Mouse (Mus musculus) kidney, postnatal 0 days (tissue): ENCODE data around the gene C130050O18Rik. TPM values are rescaled to one million over a fixed set of nuclear protein-coding genes. Genes with fewer than 3 reads are reported as not detected.

ENCODE experiments used
- ATAC-seq: fragments of 200-750 bp; cut with Nextera tagmentation; replicated peaks from 2 replicates; pipeline ENCODE4 v1.8.0; 2017; ENCODE audit warnings: low read depth, moderate number of reproducible peaks, moderate TSS enrichment, moderate library complexity; ENCODE audit not compliant: low FRiP score
- DNase-seq: peaks from one replicate; pipeline ENCODE4 v3.0.0-alpha.2; 2016; ENCODE audit warnings: low spot score
- H3K27ac ChIP-seq: fragments of 300-500 bp; sonication (generic); 2 replicates; pipeline ENCODE4 v1.5.1; 2014; ENCODE audit warnings: mild to moderate bottlenecking
- H3K27me3 ChIP-seq: fragments of 300-500 bp; sonication (generic); 2 replicates; pipeline ENCODE4 v1.6.1; 2014; ENCODE audit warnings: low read length, mixed read lengths; ENCODE audit not compliant: insufficient read depth
- H3K36me3 ChIP-seq: fragments of 300-500 bp; sonication (generic); 2 replicates; pipeline ENCODE4 v1.6.1; 2014; ENCODE audit warnings: low read length, mixed read lengths; ENCODE audit not compliant: insufficient read depth
- H3K4me1 ChIP-seq: fragments of 300-500 bp; sonication (generic); replicated peaks from 2 replicates; pipeline ENCODE4 v1.6.1; 2014; ENCODE audit warnings: antibody characterized with exemption, low read length, mixed read lengths; ENCODE audit not compliant: insufficient read depth
- H3K4me2 ChIP-seq: fragments of 300-500 bp; sonication (generic); 2 replicates; pipeline ENCODE4 v1.6.1; 2014; ENCODE audit warnings: mild to moderate bottlenecking, low read length, moderate library complexity, mixed read lengths
- H3K4me3 ChIP-seq: fragments of 300-500 bp; sonication (generic); replicated peaks from 2 replicates; pipeline ENCODE4 v1.5.1; 2014; ENCODE audit warnings: low read depth, low read length
- H3K9ac ChIP-seq: fragments of 300-500 bp; sonication (generic); 2 replicates; pipeline ENCODE4 v1.6.1; 2014; ENCODE audit warnings: low read depth, low read length
- H3K9me3 ChIP-seq: fragments of 300-500 bp; sonication (generic); replicated peaks from 2 replicates; pipeline ENCODE4 v1.6.1; 2016; ENCODE audit warnings: low read length, inconsistent platforms, mixed read lengths
- CTCF ChIP-seq: IDR thresholded peaks from 2 replicates; pipeline ENCODE4 v1.5.1; 2016; ENCODE audit warnings: antibody characterized with exemption, low read depth, mild to moderate bottlenecking, moderate library complexity
- WGBS: fragments of 180-500 bp; shearing (Covaris S2); extraction: QIAGEN DNeasy Blood & Tissue Kit; methylation state at CpG from one replicate; pipeline ENCODE4 v1.1.7; 2014; 5-methylcytosine and 5-hydroxymethylcytosine counted together
- microRNA counts: library from miRNA; unstranded; fragments of <30 nt; microRNA quantifications from one replicate; lab custom pipeline; 2015
- microRNA-seq: library from miRNA; unstranded; fragments of <30 nt; microRNA quantifications from one replicate; pipeline ENCODE4, GENCODE M21; 2016
- polyA plus RNA-seq: library from polyadenylated mRNA; unstranded; fragments of >200 nt; fragmentation: Nextera tagmentation; extraction: Ambion mirVana; gene quantifications from 2 replicates; pipeline ENCODE4 v1.2.1, GENCODE M21; 2015

The C130050O18Rik gene
- polyA plus RNA-seq, 1 experiment from 2014 or later: 1.2 TPM

DNA sequence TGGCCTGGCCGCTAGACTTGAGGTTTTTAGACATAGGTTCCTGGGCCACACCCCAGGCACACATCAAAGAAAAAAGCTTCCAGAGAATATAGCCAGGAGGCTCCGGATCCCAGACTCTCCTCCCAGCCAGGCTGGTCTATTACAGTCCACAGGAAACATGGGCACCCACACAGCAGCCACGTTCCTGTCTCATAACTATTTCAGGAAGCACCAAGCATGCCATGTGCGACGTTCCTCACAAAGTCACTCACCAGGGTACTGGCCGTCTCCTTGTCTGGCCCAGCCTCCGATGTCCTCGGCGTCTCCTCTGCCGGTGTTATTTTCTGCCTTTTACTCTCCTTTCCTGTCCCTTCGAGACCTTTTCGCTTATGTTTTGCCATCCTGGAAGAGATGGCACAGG lies 50.1 kb downstream of the C130050O18Rik start:
- DNase-seq (no peak), ATAC-seq (no peak)
- no peak overlapping the region for H3K9ac ChIP-seq
- H3K4me2 ChIP-seq: no peak overlapping the region
- H3K27me3 ChIP-seq: no peaks in the 10 kb centered on the region
- H3K36me3 ChIP-seq: no peaks in the 10 kb centered on the region
- H3K4me3 ChIP-seq: no peak overlapping the region
- no peaks in the 10 kb centered on the region for H3K9me3 ChIP-seq
- TF ChIP-seq CTCF: no peak
- no peak overlapping the region for H3K27ac ChIP-seq
- peaks cover 5% of the 10 kb centered on the region; the same call in 1 of the 2 replicates for H3K4me1 ChIP-seq
- WGBS: 92% methylated on average over 12 of the region's 12 CpGs

DNA sequence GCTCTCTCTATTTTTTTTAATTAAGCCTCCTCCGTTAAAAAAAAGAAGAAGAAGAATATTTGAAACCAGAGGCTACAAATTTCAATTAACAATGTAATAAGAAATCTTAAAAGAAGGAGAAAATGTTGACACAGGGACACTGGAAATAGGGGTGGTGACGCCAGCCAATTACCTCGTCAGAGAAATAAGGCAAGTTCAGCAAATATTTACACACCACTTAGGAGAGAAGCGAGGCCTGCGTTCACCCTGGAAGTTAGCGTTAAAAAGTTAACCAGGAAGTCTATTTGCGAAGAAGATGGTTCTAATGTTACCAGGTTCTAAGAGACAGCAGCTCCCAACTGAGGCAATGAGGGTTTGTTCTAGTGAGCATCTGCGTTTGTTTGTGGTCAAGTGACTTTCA lies 52.2 kb downstream of the C130050O18Rik start:
- no peaks in the 10 kb centered on the region for H3K27me3 ChIP-seq
- H3K4me2 ChIP-seq: no peak overlapping the region
- peaks cover 4% of the 10 kb centered on the region; the same call in 1 of the 2 replicates for H3K4me1 ChIP-seq
- no peak for ATAC-seq
- no peak for DNase-seq
- H3K9ac ChIP-seq: no peak overlapping the region
- no peaks in the 10 kb centered on the region for H3K36me3 ChIP-seq
- H3K27ac ChIP-seq: no peak overlapping the region
- H3K9me3 ChIP-seq: no peaks in the 10 kb centered on the region
- TF ChIP-seq CTCF: no peak
- H3K4me3 ChIP-seq: no peak overlapping the region
- WGBS: 85% methylated on average over 8 of the region's 8 CpGs

GRCm38 (mm10) chr5:139459938-139460337 lies 54.9 kb downstream of the C130050O18Rik start:
- WGBS: 6% methylated on average over 10 of the region's 10 CpGs
- H3K4me1 ChIP-seq: peaks cover 4% of the 10 kb centered on the region; the same call in 1 of the 2 replicates
- H3K4me3 ChIP-seq: peak overlapping the region; percentile 61
- H3K4me2 ChIP-seq: peak overlapping the region; percentile 82
- no peaks in the 10 kb centered on the region for H3K36me3 ChIP-seq
- H3K27ac ChIP-seq: no peak overlapping the region
- no peaks in the 10 kb centered on the region for H3K9me3 ChIP-seq
- no peak for TF ChIP-seq CTCF
- no peaks in the 10 kb centered on the region for H3K27me3 ChIP-seq
- peak overlapping the region; percentile 64 for H3K9ac ChIP-seq
- no peak for DNase-seq
- peak; percentile 5; the same call in 1 of the 2 replicates for ATAC-seq

DNA sequence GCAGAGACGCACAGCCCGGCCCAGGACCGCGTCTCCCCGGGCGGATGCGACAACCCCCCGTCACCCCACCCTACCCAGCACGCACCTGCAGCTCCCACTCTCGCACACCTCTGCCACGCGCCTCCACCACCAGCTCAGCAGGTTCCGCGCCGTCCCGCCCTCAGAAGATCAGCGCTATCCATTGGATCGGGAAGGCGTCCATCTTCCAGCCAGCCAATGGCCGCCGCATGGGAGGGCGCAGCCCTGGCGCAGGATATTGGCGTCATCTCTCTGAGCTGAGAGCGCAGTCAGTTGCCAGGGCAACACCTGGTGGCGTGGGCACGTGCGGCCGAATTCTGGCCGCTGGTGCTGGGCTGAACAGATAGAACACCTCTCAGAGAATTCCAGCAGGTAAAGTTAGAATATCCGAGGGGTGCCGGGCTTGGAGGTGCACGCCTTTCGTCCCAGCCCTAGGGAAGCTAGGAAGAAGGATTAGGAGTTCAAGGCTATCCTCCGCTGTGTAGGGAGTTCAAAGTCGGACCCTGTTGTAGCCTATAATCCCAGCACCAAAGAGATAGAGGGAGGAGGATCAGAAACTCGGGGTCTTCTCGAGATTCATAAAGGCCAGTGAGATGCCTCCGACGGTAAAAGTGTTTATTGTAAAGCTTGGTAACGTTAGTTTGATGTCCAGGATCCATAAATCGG lies 55.4 kb downstream of the C130050O18Rik start, which contains the start of gene 3110082I17Rik:
TSS of gene 3110082I17Rik (minus strand) at position 144 of the 684 bp plus-strand sequence.
- Histone ChIP-seq H3K4me2 (peak within 1 kb of the TSS; percentile 82), H3K27ac (no peak within 1 kb of the TSS), H3K4me3 (peak within 1 kb of the TSS; percentile 61), H3K9me3 (no peaks in the 10 kb centered on the region), H3K9ac (peak within 1 kb of the TSS; percentile 64), H3K4me1 (peaks cover 4% of the 10 kb centered on the region; the same call in 1 of the 2 replicates), H3K27me3 (no peaks in the 10 kb centered on the region), H3K36me3 (no peaks in the 10 kb centered on the region)
- WGBS: 4% methylated on average over 42 of the region's 42 CpGs
- peak; percentile 98 for ATAC-seq
- no peak for TF ChIP-seq CTCF
- DNase-seq: peak; percentile 96

DNA sequence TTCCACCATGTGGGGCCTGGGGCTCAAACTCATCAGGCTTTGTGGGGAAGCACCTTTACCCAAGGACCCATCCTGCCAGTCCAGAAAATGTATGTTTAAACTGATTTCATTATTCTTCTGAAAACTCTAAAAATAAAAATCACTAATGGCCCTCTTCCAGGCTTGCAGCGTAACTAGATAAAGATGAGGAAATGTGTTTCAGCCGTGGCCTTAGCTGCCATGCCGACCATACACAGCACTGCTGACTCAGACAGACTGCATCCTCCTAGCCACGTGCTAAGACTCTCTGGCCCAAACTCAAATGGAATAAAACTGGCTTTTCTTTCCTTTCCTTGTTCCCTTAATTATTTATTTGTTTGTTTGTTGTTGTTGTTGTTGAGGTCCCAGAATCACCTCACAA lies 59.8 kb downstream of the C130050O18Rik start:
- H3K4me1 ChIP-seq: peaks cover 2% of the 10 kb centered on the region; the same call in 1 of the 2 replicates
- 54% methylated on average over 4 of the region's 4 CpGs for WGBS
- H3K4me3 ChIP-seq: no peak overlapping the region
- H3K27ac ChIP-seq: no peak overlapping the region
- no peaks in the 10 kb centered on the region for H3K36me3 ChIP-seq
- H3K27me3 ChIP-seq: no peaks in the 10 kb centered on the region
- no peak for ATAC-seq
- TF ChIP-seq CTCF: no peak
- H3K9ac ChIP-seq: no peak overlapping the region
- H3K9me3 ChIP-seq: no peaks in the 10 kb centered on the region
- no peak for DNase-seq
- H3K4me2 ChIP-seq: no peak overlapping the region

MicroRNAs within 50 kb of the gene (microRNA counts, 519-probe panel; counts per million panel counts)
- 330 counts per million, percentile 68 among the panel's probes with 10 or more counts for microRNA mmu-miR-339-3p (lab: Ali Mortazavi, UCI)
- 330 counts per million, percentile 68 among the panel's probes with 10 or more counts for microRNA mmu-miR-339-5p (lab: Ali Mortazavi, UCI)

Small RNA genes lying within 50 kb of the gene (microRNA-seq; reads per million reads assigned to microRNA genes)
- gene Mir339: 408 reads per million, percentile 70 among the genes with 10 or more reads in this experiment

Other genes starting within 250 kb of the C130050O18Rik start
- 35.0 and 38.6 TPM in 2 replicates for gene Sun1, start 204.6 kb upstream of the C130050O18Rik start, polyA plus RNA-seq
- 149 and 152 TPM in 2 replicates for gene Get4, start 153.0 kb upstream of the C130050O18Rik start, polyA plus RNA-seq
- 6.5 and 6.9 TPM in 2 replicates for gene Adap1, start 79.7 kb upstream of the C130050O18Rik start, polyA plus RNA-seq
- 116 TPM in 2 replicates for gene Cox19, start 53.9 kb upstream of the C130050O18Rik start, polyA plus RNA-seq
- not detected in 2 replicates for gene Cyp2w1, start 52.7 kb upstream of the C130050O18Rik start, polyA plus RNA-seq
- gene Gpr146, start 27.6 kb upstream of the C130050O18Rik start, polyA plus RNA-seq: 7.6 and 7.8 TPM in 2 replicates
- 11.3 and 11.9 TPM in 2 replicates for gene Gper1, start 17.9 kb downstream of the C130050O18Rik start, polyA plus RNA-seq
- gene 3110082I17Rik, start 55.2 kb downstream of the C130050O18Rik start, polyA plus RNA-seq: 25.6 and 26.6 TPM in 2 replicates
- gene Zfand2a, start 79.3 kb downstream of the C130050O18Rik start, polyA plus RNA-seq: 6.8 and 7.6 TPM in 2 replicates
- gene Uncx, start 138.2 kb downstream of the C130050O18Rik start, polyA plus RNA-seq: 44.8 and 50.9 TPM in 2 replicates